Mouse (Mus musculus) hindbrain, embryonic 14.5 days (tissue): ENCODE data around the gene Gm20449. TPM values are rescaled to one million over a fixed set of nuclear protein-coding genes. Genes with fewer than 3 reads are reported as not detected.
"Not testable (repeated sequence)": the region's sequence is repeated elsewhere in the genome, so short reads cannot be mapped to it uniquely, and the experiment has no call there.

Source experiments
- ATAC-seq: fragments of 200-750 bp; cut with Nextera tagmentation; 2 replicates; pipeline ENCODE4 v1.8.0; 2017; ENCODE audit warnings: moderate number of reproducible peaks, mild to moderate bottlenecking, moderate TSS enrichment, moderate library complexity; ENCODE audit not compliant: low FRiP score
- DNase-seq: peaks from one replicate; pipeline ENCODE4 v3.0.0-alpha.2; 2015; ENCODE audit warnings: low spot score
- H3K27ac ChIP-seq: fragments of 300-500 bp; sonication (generic); 2 replicates; pipeline ENCODE4 v1.5.1; 2014; ENCODE audit warnings: mild to moderate bottlenecking, moderate library complexity
- H3K27me3 ChIP-seq: fragments of 300-500 bp; sonication (generic); 2 replicates; pipeline ENCODE4 v1.6.1; 2014; ENCODE audit warnings: mild to moderate bottlenecking, low read length, mixed read lengths; ENCODE audit not compliant: control insufficient read depth, insufficient read depth
- H3K36me3 ChIP-seq: fragments of 300-500 bp; sonication (generic); replicated peaks from 2 replicates; pipeline ENCODE4 v1.6.1; 2014; ENCODE audit not compliant: control insufficient read depth, insufficient read depth
- H3K4me1 ChIP-seq: fragments of 300-500 bp; sonication (generic); replicated peaks from 2 replicates; pipeline ENCODE4 v1.6.1; 2014; ENCODE audit warnings: antibody characterized with exemption, low read length, mixed read lengths; ENCODE audit not compliant: control insufficient read depth, insufficient read depth
- H3K4me2 ChIP-seq: fragments of 300-500 bp; sonication (generic); replicated peaks from 2 replicates; pipeline ENCODE4 v1.6.1; 2014; ENCODE audit warnings: mild to moderate bottlenecking, moderate library complexity
- H3K4me3 ChIP-seq: fragments of 300-500 bp; sonication (generic); replicated peaks from 2 replicates; pipeline ENCODE4 v1.5.1; 2014; ENCODE audit warnings: mild to moderate bottlenecking, low read length
- H3K9ac ChIP-seq: fragments of 300-500 bp; sonication (generic); 2 replicates; pipeline ENCODE4 v1.6.1; 2014
- H3K9me3 ChIP-seq: fragments of 300-500 bp; sonication (generic); 2 replicates; pipeline ENCODE4 v1.6.1; 2016; ENCODE audit warnings: low read length; ENCODE audit not compliant: control insufficient read depth
- WGBS: fragments of 180-500 bp; shearing (Covaris S2); extraction: QIAGEN DNeasy Blood & Tissue Kit; methylation state at CpG from one replicate; pipeline ENCODE4 v1.1.7; 2014; 5-methylcytosine and 5-hydroxymethylcytosine counted together
- polyA plus RNA-seq: library from polyadenylated mRNA; unstranded; fragments of >200 nt; fragmentation: Nextera tagmentation; extraction: Ambion mirVana; gene quantifications from 2 replicates; pipeline ENCODE4 v1.2.1, GENCODE M21; 2014

The Gm20449 gene
- 0.16 and 0.17 TPM in 2 replicates for polyA plus RNA-seq

DNA sequence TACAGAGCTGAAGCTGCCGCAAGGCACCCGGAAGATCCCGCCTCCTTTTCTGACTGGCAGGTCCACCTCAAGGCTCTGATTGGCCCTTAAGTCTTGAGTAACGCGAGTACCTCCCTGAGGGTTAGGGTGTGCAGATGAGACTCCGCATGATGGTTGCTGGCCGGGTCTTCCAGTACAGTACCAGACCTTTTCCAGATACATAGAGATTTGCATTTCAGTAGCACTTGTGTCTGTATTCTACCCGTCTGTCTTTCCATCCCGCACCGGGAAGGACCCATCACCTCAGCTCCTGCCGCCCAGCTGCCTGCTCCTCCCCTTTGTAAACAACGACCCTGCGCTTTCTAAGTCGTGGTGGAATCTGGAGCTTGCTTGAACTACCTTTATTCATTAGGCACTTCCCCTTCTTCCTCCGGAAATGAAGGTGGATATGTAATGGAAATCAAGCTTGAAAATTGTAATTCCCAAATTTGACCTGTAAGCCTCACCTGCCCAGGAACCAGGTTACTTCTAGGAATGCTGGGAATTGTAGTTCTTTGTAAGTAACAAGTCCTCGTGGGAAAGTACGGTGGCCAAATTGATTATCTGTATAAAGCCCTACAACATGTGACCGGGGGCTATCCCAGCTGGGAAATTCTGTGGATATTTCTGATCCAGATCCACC is at the start of gene Gm20449, which contains the start of gene AW146154:
Gene Gm20449, minus strand, starts transcription at position 29 of the 661 bp plus-strand sequence.
Gene AW146154, minus strand, starts transcription at position 502 of the 661 bp plus-strand sequence.
- Histone ChIP-seq H3K4me2 (peak within 1 kb of the TSS; percentile 86), H3K4me1 (no peaks in the 10 kb centered on the region), H3K27me3 (no peaks in the 10 kb centered on the region), H3K9me3 (peaks cover 3% of the 10 kb centered on the region; the same call in 1 of the 2 replicates), H3K4me3 (peak within 1 kb of the TSS; percentile 47), H3K27ac (0 out of 2 replicates have a peak within 1 kb of the TSS, but pooled peaks have one; percentile 39), H3K36me3 (no peaks in the 10 kb centered on the region), H3K9ac (peak within 1 kb of the TSS; percentile 59)
- WGBS, result under 1% methylated on average over 18 of the region's 18 CpGs
- DNase-seq (peak; percentile 89), ATAC-seq (peak; percentile 98)

DNA sequence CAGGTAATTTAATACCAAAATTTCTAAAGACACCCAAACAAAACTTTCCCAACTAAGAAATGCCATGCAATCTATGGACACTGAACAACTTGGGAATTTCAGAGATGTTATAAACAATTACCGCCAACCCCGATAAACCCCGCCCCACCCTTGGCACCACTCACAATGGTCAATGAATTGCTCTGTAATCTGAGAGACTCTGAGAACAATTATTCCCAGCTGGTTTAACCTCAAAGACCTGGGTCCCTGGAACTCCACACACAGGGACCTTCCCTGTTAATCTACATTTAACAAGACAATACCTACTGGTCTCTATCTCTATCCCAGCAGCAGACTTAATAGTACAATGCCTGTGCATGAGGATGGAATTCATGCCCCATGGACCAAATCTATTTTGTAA is 13.5 kb upstream of the Gm20449 start:
- Histone ChIP-seq H3K27me3 (no peaks in the 10 kb centered on the region), H3K4me2 (no peak overlapping the region), H3K27ac (no peak overlapping the region), H3K9ac (no peak overlapping the region), H3K4me3 (no peak overlapping the region), H3K9me3 (0 out of 2 replicates have a peak, but pooled peaks cover 12% of the 10 kb centered on the region), H3K36me3 (no peaks in the 10 kb centered on the region), H3K4me1 (no peaks in the 10 kb centered on the region)
- ATAC-seq (no peak), DNase-seq (no peak)
- 89% methylated on average over 3 of the region's 3 CpGs for WGBS

DNA sequence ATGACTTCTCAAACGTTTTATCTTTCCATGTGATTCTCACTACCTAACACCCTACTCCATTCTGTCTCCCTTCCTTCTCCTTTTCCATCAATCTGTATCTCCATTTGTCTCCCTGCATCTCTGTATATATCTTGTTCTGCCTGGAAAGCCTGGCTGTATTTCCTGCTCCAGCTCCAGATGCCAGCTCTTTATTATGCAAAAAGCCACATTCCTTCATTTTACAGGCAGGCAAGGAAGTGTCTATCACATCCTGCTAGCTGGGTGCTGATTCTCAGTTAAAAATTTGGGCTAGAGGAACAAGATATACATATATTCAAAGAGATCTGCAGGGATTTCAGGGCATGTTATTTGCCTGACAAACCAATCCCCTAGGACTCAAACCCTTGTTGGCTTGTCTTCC is 13.0 kb upstream of the Gm20449 start:
- 23% methylated on average over 1 of the region's 1 CpGs for WGBS

DNA sequence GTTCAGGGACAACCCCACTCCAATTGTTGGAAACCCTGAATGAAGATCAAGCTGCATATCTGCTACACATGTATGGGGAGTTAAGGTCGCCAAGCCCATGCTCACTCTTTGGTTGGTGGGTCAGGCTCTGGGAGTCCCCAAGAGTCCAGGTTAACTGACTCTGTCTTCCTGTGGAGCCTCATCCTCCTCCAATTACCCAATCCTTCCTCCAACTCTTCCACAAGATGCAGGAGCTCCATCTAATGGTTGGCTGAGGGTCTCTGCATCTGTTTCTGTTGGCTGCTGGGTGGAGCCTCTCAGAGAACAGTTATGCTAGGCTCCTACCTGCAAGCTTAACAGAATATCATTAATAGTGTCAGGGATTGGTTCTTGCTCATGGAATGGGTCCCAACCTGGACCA is 3.2 kb upstream of the Gm20449 start:
- H3K4me1 ChIP-seq, result no peaks in the 10 kb centered on the region
- no peak overlapping the region for H3K4me3 ChIP-seq
- ATAC-seq (no peak), DNase-seq (no peak)
- H3K9ac ChIP-seq, result no peak overlapping the region
- H3K27ac ChIP-seq, result no peak overlapping the region
- WGBS, result 68% methylated on average over 1 of the region's 1 CpGs
- no peaks in the 10 kb centered on the region for H3K27me3 ChIP-seq
- no peaks in the 10 kb centered on the region for H3K9me3 ChIP-seq
- no peaks in the 10 kb centered on the region for H3K36me3 ChIP-seq
- H3K4me2 ChIP-seq, result no peak overlapping the region

More for the DNA sequence above, 13.0 kb upstream of the Gm20449 start:
- Histone ChIP-seq H3K4me3 (no peak overlapping the region), H3K27me3 (no peaks in the 10 kb centered on the region), H3K9me3 (0 out of 2 replicates have a peak, but pooled peaks cover 8% of the 10 kb centered on the region), H3K36me3 (no peaks in the 10 kb centered on the region), H3K27ac (no peak overlapping the region), H3K4me1 (no peaks in the 10 kb centered on the region), H3K9ac (no peak overlapping the region), H3K4me2 (no peak overlapping the region)
- ATAC-seq (no peak), DNase-seq (no peak)

DNA sequence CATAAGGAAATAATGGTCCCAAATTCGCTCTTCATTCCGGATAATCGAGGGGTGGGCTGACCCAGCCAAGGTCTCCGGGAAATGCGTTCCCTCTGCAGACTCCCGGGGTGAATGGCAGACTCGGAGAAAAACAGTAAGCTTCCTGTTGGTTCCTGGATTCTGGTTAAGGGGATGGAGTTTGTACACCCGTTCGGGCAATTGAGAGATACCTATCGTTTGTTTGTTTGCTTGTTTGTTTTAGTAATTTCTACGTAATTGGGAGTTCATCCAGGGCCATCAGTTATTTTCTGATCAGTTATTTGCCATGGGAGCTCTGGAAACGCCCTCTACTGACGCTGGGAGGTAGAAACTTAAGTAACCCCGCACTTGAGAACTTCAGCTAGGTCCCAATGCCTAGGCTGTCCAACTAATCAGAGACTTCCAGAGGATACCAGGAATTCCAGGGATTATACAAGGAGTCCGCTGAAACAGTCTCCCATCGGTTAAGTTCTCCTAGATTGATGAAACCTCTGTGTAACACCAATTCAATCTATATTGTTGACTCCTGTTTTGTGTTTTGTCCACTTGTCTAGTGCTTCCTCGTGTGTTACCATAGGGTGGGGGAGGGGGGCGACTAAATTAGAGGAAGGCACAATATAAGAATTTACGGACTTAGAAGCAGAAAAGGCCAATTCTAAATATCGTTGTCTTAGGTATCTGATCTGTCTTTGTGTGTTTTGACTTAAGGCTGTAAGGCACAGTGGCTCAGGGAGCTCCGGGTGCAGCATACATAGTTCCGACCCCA is 1.1 kb upstream of the Gm20449 start:
- Histone ChIP-seq H3K27ac (no peak overlapping the region), H3K4me3 (peak overlapping the region; percentile 47), H3K9me3 (no peaks in the 10 kb centered on the region), H3K4me2 (peak overlapping the region; percentile 86), H3K4me1 (no peaks in the 10 kb centered on the region), H3K9ac (peak overlapping the region; percentile 59), H3K27me3 (no peaks in the 10 kb centered on the region), H3K36me3 (no peaks in the 10 kb centered on the region)
- ATAC-seq (peak; percentile 1; the same call in 1 of the 2 replicates), DNase-seq (peak; percentile 52)
- WGBS, result 22% methylated on average over 22 of the region's 22 CpGs

DNA sequence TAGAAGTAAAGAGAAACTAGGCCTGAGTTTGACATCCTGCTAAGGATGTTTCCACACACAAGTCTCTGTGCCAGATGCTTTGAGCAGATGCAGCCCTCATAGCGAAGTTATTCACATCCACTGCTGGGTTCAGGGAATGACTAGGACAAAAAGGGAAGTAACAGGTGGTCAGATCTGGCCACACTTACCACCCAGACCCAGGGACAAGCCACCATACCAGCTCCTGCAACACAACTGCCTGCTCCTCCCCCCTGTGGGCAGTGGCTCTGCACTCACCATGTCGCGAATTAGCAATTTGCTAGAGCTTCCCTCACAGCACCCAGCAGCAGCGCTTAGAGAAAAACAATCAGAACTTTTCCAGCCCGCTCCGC is 214 bp downstream of the Gm20449 start:
- DNase-seq, H3K36me3 ChIP-seq, H3K27ac ChIP-seq, H3K27me3 ChIP-seq, ATAC-seq, H3K9me3 ChIP-seq, H3K4me1 ChIP-seq: not testable (repeated sequence)
- 2% methylated on average over 6 of the region's 6 CpGs for WGBS
- H3K4me2 ChIP-seq, result peak overlapping the region; percentile 86
- H3K9ac ChIP-seq, result peak overlapping the region; percentile 34
- peak overlapping the region; percentile 47 for H3K4me3 ChIP-seq

DNA sequence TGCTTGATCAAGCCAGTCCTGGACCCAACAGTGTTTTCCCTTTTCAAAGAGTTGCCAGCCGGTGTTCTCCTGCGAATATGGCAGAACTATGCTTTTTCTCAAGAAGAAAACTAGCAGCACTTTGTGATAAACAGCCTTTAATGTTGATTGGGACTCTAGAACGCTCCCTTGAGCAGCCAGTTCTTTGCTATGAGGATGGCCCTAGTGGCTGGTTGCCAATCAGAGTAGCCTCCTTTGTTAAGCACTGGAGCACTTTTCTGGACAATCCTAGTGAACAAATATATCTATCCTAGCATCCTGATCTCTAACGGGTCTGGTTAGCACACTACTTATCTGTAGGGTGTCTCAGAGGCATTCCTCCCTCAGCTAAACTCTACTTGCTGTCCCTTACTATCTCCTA is 753 bp downstream of the Gm20449 start:
- not testable (repeated sequence) for H3K36me3 ChIP-seq, H3K27me3 ChIP-seq, H3K4me1 ChIP-seq, ATAC-seq, H3K27ac ChIP-seq, H3K9me3 ChIP-seq, H3K9ac ChIP-seq, DNase-seq
- 97% methylated on average over 1 of the region's 4 CpGs for WGBS
- Histone ChIP-seq H3K4me3 (peak overlapping the region; percentile 47; the same call in 1 of the 2 replicates), H3K4me2 (peak overlapping the region; percentile 86)

DNA sequence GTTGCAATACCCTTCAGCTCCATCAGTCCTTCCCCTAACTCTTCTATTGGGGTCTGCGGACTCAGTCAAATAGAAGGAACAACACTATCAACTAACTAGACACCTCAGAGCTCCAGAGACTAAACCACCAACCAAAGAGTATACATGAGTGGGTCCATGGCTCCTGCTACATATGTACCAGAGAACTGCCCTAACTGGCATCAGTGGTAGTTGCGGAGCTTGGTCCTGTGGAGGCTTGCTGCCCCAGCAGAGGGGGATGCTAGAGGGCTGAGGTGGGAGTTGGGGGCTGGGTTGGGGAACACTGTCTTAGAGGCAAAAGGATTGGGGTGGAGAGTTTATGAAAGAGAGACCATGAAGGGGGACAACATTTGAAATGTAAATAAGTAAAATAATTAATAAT is 1.3 kb downstream of the Gm20449 start:
- no peaks in the 10 kb centered on the region for H3K36me3 ChIP-seq
- no peak overlapping the region for H3K9ac ChIP-seq
- H3K27ac ChIP-seq, result no peak overlapping the region
- 97% methylated on average over 2 of the region's 2 CpGs for WGBS
- H3K9me3 ChIP-seq, result peaks cover 3% of the 10 kb centered on the region; the same call in 1 of the 2 replicates
- no peak overlapping the region for H3K4me3 ChIP-seq
- DNase-seq (no peak), ATAC-seq (no peak)
- H3K4me2 ChIP-seq, result no peak overlapping the region
- H3K27me3 ChIP-seq, result no peaks in the 10 kb centered on the region
- no peaks in the 10 kb centered on the region for H3K4me1 ChIP-seq

DNA sequence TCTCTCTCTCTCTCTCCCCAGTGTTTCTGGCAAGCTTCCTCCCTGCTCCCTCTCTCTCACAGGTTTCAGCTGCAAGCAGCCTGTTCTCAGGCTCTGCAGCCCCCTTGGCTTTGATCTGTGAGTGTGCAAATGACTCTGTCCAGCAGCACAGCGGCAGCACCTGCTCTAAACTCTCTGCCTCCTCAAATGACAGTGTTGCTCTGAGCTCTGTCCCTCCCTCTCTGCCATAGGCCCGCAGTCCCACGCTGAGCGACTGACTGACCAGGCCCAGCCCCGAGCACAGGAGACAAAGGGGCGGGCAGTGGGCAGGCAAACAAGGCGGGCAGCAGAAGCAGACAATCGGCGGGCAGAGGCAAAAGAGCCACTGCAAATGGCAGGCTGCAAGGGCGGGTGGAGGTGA is 47.4 kb downstream of the Gm20449 start:
- H3K4me1 ChIP-seq, result no peaks in the 10 kb centered on the region
- H3K27me3 ChIP-seq, result no peaks in the 10 kb centered on the region
- peaks cover 3% of the 10 kb centered on the region; the same call in 1 of the 2 replicates for H3K9me3 ChIP-seq
- no peak overlapping the region for H3K4me3 ChIP-seq
- H3K9ac ChIP-seq, result no peak overlapping the region
- 6% methylated on average over 10 of the region's 10 CpGs for WGBS
- no peak; the same call in 1 of the 2 replicates for ATAC-seq
- H3K4me2 ChIP-seq, result 0 out of 2 replicates have a peak overlapping the region, but pooled peaks have one; percentile 12
- no peaks in the 10 kb centered on the region for H3K36me3 ChIP-seq
- no peak for DNase-seq
- H3K27ac ChIP-seq, result no peak overlapping the region
